Mouse (Mus musculus): ENCODE results near the gene Erc2. TPM values are rescaled to one million over a fixed set of nuclear protein-coding genes. Genes with fewer than 3 reads are reported as not detected.

Gene Erc2
- total and polyA plus RNA-seq, 3 experiments = not detected

DNA sequence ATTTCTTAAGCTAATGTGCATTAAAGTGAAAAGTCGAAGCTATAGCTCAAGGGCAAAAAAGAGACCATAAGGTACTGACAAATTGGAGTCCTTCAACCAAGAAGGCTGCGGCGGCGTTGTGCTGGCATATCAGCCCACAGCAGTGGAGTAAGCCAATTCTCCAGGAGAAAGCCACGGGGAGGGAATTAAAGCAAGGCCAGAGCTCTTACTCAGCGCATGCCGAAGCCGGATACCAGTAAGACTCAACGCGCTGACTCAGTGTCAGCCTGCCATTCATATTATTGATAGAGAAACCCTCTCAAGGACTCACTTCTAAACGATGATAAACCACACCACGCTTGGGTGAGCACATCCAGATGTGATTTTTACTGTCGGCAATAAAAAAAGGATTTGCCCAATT lies 20.1 kb upstream of the Erc2 start:
- no peaks in the 10 kb centered on the region for H3K79me2 ChIP-seq (replicated peaks; ENCODE audit: control insufficient read depth, extremely low read depth, insufficient read depth, poor library complexity, severe bottlenecking)
- H3K4me3 ChIP-seq (replicated peaks in 1 of 3; ENCODE audit: low read depth in 2 of 3, low read length in 2 of 3, poor library complexity in 1 of 3) = no peak overlapping the region
- H3K4me1 ChIP-seq (ENCODE audit: control insufficient read depth in 1 of 2, insufficient read depth in 2 of 2) = no peaks in the 10 kb centered on the region
- DNase-seq (ENCODE audit: extremely low read depth) = no peak
- peaks cover 26% of the 10 kb centered on the region for H3K27me3 ChIP-seq (replicated peaks)
- H3K27ac ChIP-seq (ENCODE audit: insufficient read depth, low read depth) = no peak overlapping the region
- TF ChIP-seq TCF12 (IDR thresholded peaks at IDR 0.05; ENCODE audit: low read depth, low read length) = no peak
- TF ChIP-seq POLR2A (IDR thresholded peaks at IDR 0.05; ENCODE audit: low read depth, low read length) = no peak
- TF ChIP-seq CHD1 (IDR thresholded peaks at IDR 0.05; ENCODE audit: low read depth, low read length) = no peak
- no peak for TF ChIP-seq MAX (IDR thresholded peaks at IDR 0.05; ENCODE audit: low read length)
- no peak for TF ChIP-seq MEF2A (IDR thresholded peaks at IDR 0.05; ENCODE audit: borderline replicate concordance, low read depth, low read length)
- no peak for TF ChIP-seq KAT2A (IDR thresholded peaks at IDR 0.05; ENCODE audit: insufficient replicate concordance, low read length)
- H3K9me3 ChIP-seq (replicated peaks; ENCODE audit: low read length) = no peaks in the 10 kb centered on the region
- no peak overlapping the region for H3K9ac ChIP-seq (ENCODE audit: insufficient read depth, low read depth)
- dilution Hi-C loops (cut with MboI; ENCODE audit: extremely low pct_ligation_motif_present, extremely low pct_unique_long_range_greater_than_20kb, low sequenced_read_pairs) (no loop called here), in situ Hi-C loops (cut with MboI; ENCODE audit: low pct_ligation_motif_present, low pct_unique_long_range_greater_than_20kb, low sequenced_read_pairs) (no loop called here)
- H3K4me2 ChIP-seq (ENCODE audit: insufficient read depth, low read depth, poor library complexity, severe bottlenecking) = no peak overlapping the region
- H3K36me3 ChIP-seq (replicated peaks in 1 of 2; ENCODE audit: control insufficient read depth in 1 of 2, insufficient read depth in 1 of 2, low read length in 1 of 2) = no peaks in the 10 kb centered on the region

DNA sequence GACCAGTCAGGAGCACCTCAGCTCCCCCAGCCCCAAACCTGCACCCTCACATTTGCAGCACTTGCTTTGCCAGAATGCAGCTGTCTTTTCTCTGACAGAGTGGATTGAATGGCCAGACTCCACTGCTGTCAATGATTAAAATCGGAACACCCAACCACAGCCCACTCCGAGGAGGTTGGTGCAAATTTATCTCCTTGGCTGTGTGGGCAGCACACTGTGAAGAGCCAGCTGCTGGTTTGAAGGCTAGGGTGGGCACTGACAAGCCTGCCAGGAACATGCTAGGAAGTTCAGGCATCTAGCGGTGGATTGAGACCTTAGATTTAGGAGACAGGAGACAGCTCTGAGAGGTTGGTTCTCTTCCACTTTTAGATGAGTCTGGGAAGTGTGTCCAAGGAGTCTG lies 14.8 kb upstream of the Erc2 start:
- DNase-seq (ENCODE audit: extremely low read depth) = no peak
- in situ Hi-C loops (cut with MboI; ENCODE audit: low pct_ligation_motif_present, low pct_unique_long_range_greater_than_20kb, low sequenced_read_pairs) (no loop called here), dilution Hi-C loops (cut with MboI; ENCODE audit: extremely low pct_ligation_motif_present, extremely low pct_unique_long_range_greater_than_20kb, low sequenced_read_pairs) (no loop called here)
- TF ChIP-seq RAD21 (IDR thresholded peaks at IDR 0.05; ENCODE audit: low read depth, low read length) (no peak), MEF2A (IDR thresholded peaks at IDR 0.05; ENCODE audit: borderline replicate concordance, low read depth, low read length) (no peak), MAX (IDR thresholded peaks at IDR 0.05; ENCODE audit: low read length) (no peak), EP300 (IDR thresholded peaks at IDR 0.05; ENCODE audit: low read length) (no peak), JUN (IDR thresholded peaks at IDR 0.05; ENCODE audit: insufficient read depth, low read depth, low read length) (no peak), UBTF (IDR thresholded peaks at IDR 0.05; ENCODE audit: low read depth, low read length) (no peak), ETS1 (conservative IDR thresholded peaks at IDR 0.05; ENCODE audit: low read depth, low read length) (no peak), CHD2 (IDR thresholded peaks at IDR 0.05; ENCODE audit: low read length) (no peak), SMC3 (IDR thresholded peaks at IDR 0.05; ENCODE audit: low read depth, low read length) (no peak), BHLHE40 (IDR thresholded peaks at IDR 0.05; ENCODE audit: low read depth, low read length) (no peak), RCOR1 (conservative IDR thresholded peaks at IDR 0.05; ENCODE audit: low read depth, low read length) (no peak), ZMIZ1 (IDR thresholded peaks at IDR 0.05; ENCODE audit: low read depth, low read length) (no peak), IRF4 (IDR thresholded peaks at IDR 0.05; ENCODE audit: low read depth, low read length) (no peak), JUND (conservative IDR thresholded peaks at IDR 0.05; ENCODE audit: low read depth, low read length) (no peak), MXI1 (IDR thresholded peaks at IDR 0.05; ENCODE audit: low read depth, low read length) (no peak), USF1 (IDR thresholded peaks at IDR 0.05; ENCODE audit: low read depth, low read length) (no peak), NELFE (IDR thresholded peaks at IDR 0.05; ENCODE audit: low read depth, low read length) (no peak)
- peaks cover 4% of the 10 kb centered on the region for H3K27me3 ChIP-seq (replicated peaks)
- no peaks in the 10 kb centered on the region for H3K4me1 ChIP-seq (ENCODE audit: control insufficient read depth in 1 of 2, insufficient read depth in 2 of 2)
- no peaks in the 10 kb centered on the region for H3K79me2 ChIP-seq (replicated peaks; ENCODE audit: control insufficient read depth, extremely low read depth, insufficient read depth, poor library complexity, severe bottlenecking)
- no peak overlapping the region for H3K9ac ChIP-seq (ENCODE audit: insufficient read depth, low read depth)
- H3K4me3 ChIP-seq (replicated peaks in 1 of 3; ENCODE audit: low read depth in 2 of 3, low read length in 2 of 3, poor library complexity in 1 of 3) = no peak overlapping the region
- no peaks in the 10 kb centered on the region for H3K36me3 ChIP-seq (replicated peaks in 1 of 2; ENCODE audit: control insufficient read depth in 1 of 2, insufficient read depth in 1 of 2, low read length in 1 of 2)
- H3K27ac ChIP-seq (ENCODE audit: insufficient read depth, low read depth) = no peak overlapping the region
- peaks cover 3% of the 10 kb centered on the region for H3K9me3 ChIP-seq (replicated peaks; ENCODE audit: low read length)
- H3K4me2 ChIP-seq (ENCODE audit: insufficient read depth, low read depth, poor library complexity, severe bottlenecking) = no peak overlapping the region

Measured in CH12.LX (cell line).